Mouse (Mus musculus): ENCODE measurements around the gene Gm45785. TPM values are rescaled to one million over a fixed set of nuclear protein-coding genes. Genes with fewer than 3 reads are reported as not detected.
"Not testable (repeated sequence)": the region's sequence is repeated elsewhere in the genome, so short reads cannot be mapped to it uniquely, and the experiment has no call there.

Gene Gm45785
- total RNA-seq (2014; fragmentation: Nextera tagmentation), result not detected in 2 replicates
- 3.0 TPM in 1 of 2 replicates, not detected in the other for total RNA-seq (2017)

DNA sequence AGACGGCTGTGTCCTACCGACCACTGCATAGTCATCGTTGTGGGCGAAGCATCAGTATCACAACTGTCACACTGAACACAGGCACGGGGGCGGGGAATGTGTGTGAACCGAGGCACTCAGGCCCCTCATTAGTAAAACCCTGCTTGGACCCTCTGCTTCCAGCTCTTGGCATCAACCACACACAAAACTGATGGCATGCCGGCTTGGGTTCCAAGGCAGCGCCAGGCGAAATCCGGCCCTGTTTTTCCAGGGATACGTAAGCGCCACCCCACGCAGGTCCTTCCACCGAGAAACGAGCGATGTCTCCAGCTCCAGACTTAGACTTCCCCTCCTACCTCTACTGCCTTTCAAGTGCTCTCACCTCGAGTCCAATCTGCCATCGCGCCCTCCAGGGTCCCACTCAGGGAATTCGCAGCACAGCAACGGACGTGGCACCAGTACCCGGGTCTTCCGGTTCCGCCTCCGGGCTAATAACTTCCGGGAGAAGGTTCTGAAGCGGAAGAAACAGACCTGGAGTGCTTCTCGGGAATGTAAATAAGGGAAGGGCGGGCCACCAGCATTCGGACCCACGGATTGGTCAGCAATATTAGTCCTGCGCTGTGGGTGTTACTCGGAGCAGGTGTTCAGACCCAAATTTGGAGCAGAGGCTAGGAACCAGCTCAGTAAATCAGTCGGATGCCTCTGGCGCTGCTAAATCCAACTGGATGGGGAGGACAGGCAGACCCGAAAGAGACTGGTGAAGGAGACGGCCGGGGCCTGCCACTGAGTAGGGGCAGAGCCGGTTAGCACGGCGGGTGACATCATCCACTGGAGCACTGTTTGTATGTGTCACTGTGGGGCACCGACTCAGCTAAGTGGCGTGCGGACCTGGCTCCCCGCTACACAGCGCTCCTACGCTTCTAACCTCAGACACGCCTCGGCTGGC lies at the start of gene Gm45785:
Gene Gm45785, minus strand, starts transcription at position 472 of the 925 bp plus-strand sequence.
- peak; percentile 69 for ATAC-seq (replicated peaks; ENCODE audit: low FRiP score, low TSS enrichment, poor library complexity, severe bottlenecking)

DNA sequence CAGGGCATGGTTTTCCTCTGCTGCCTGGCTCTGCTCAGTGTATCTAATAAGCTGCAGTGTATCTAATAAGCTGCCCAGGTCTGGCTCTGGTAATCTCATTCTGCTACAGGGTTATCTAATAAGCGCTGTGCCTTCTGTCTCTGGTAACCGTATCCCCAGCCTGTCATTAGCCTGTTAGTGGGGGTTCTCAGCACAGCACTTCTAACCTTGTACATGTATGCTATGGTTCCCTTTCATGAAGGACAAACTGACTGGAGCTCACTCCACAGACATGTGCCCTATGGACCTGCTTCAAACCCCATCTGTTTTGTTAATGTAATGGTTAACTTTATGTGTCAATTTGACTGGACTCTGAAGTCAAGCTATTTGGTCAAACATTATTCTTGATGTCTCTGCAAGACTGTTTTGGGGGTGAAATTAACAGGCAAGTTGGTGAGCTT lies 49.5 kb upstream of the Gm45785 start:
- peak; percentile 70 for ATAC-seq (replicated peaks; ENCODE audit: low FRiP score, low TSS enrichment, poor library complexity, severe bottlenecking)

DNA sequence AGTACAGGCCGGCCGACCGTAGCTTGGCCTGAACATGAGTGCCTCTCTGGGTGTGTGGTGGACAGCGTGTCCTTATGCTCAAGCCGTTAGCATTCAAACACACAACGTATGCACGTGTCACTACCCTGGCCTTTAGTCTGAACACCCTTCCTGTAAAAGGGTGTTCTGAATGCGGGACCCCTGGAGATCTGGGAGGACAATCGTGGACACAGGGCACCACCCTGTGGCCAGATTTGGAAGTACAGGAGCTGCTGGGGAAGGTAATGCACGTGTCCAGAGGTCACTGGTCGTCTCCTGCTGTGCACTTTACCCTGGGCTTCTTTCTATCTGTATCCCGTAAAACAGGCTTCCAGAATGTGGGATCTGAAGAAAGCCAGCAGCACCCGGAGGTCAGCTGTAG lies 47.1 kb upstream of the Gm45785 start:
- ATAC-seq (replicated peaks; ENCODE audit: low FRiP score, low TSS enrichment, poor library complexity, severe bottlenecking), result peak; percentile 63

DNA sequence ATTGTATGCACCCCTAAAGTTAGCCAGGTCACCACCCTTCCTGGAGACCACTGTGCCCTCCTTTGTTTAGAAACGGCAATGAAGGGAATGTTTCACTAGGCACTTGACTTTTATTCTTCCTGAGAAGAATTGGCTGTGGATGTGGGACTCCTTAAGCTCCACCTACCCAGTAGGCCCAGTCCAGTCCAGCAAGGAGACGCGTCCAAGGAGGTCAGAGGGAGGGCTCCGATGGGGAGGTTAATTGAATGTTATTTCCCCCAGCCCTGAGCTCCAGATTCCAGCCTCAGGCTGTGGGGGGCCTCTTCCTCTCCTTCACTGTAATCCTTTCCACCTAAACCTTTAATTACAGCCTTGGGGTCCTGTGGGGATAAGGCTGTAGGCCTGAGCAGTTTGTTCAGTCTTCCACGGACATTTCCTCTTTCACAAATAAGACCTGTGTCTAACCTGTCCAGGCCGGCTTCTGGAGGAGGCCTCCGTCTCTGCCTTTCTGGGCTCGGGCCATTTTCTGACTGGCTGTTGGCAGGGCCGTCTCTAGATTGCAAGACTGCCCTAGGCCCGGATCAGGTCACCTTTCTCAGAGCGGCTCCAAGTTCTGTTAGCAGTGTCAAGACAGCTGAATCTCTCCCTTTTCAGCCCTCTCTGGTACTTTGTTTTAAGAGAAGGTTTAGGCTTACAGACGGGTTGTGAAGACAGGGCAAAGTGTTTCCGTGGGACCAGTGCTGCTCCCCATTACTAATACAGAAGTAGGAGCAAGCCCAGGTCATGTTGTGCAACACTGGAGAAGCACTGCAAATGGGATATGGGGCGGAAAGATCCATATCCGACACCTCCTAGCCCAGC lies 46.1 kb upstream of the Gm45785 start:
- no peak for ATAC-seq (replicated peaks; ENCODE audit: low FRiP score, low TSS enrichment, poor library complexity, severe bottlenecking)

DNA sequence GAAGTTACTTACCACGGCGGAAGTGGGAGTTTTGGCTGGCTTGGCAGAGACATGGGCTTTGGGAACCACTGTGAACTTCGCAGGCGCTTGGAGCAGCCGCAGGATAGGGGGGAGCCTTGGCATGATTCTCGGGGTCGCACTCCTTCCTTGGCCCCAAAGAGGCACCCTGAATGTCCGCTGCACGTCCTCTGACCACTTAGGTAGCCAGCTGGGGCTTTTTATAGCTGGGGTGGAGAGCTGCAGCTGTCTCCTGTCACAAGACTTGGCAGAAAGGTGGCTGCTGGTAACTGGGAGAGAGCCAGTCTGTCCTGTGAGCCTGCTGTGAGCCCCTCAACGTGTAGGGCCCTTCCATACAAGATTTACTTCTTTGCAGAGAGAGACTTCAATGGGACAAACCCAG lies 44.1 kb upstream of the Gm45785 start, which contains the start of gene Cox8b:
Gene Cox8b, minus strand, starts transcription at position 227 of the 400 bp plus-strand sequence.
- no peak for ATAC-seq (replicated peaks; ENCODE audit: low FRiP score, low TSS enrichment, poor library complexity, severe bottlenecking)

DNA sequence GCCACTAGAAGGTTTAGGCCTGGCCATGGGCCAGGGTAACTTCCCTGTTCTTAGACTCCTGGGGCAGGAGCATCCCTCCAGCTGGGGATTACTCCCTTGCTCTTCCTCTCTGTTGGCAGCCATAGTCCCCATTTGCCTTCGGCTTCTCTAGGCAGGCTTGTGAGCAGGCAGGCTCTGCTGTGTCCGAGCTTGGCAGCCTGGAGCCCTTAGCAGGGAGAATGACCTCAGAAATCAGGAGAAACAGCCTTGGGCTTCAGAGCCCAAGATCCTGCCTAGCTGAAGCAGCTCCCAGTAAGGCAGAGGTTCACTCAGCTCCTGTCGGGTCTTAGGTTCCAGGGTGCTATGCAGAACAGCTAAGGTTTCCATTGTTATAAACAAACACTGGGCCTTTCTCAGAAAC lies 43.0 kb upstream of the Gm45785 start:
- ATAC-seq (replicated peaks; ENCODE audit: low FRiP score, low TSS enrichment, poor library complexity, severe bottlenecking), result no peak

DNA sequence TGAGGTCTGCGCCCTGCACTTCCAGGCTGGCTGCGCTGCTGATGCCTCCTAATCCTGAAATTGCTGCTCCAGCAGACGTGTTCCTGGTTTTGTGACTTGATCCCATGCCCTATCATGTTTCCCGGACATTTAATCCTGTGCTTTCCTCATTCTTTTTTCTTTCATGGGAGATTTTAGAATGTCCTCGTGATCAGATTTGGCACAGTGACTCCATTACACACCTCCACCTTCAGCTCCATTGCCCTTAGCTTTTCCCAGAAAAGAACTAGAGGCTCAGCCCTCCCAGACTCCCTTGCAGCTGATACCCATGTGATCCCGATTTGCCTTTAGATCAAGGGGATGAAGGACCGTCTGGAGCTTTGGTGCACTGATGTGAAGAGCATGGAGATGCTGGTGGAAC lies 41.7 kb upstream of the Gm45785 start:
- no peak for ATAC-seq (replicated peaks; ENCODE audit: low FRiP score, low TSS enrichment, poor library complexity, severe bottlenecking)

DNA sequence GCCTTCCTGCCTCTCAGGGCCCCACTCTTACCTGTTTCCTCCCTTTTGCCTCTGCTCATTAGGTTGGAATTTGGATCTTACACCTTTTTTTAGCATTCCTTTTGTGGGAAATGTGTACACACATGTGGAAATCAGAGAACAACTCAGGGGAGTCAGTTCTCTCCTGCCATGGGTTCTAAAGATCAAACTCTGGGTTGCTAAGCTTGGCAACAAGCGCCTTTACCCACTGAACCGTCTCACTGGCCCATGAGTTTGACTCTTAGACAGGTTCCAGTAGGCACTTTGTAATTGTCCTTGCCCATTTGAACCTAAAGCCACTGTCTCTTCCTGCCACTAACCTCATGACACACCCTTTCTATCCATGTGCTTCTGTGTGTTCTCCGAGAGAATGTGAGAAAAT lies 38.5 kb upstream of the Gm45785 start:
- no peak for ATAC-seq (replicated peaks; ENCODE audit: low FRiP score, low TSS enrichment, poor library complexity, severe bottlenecking)

DNA sequence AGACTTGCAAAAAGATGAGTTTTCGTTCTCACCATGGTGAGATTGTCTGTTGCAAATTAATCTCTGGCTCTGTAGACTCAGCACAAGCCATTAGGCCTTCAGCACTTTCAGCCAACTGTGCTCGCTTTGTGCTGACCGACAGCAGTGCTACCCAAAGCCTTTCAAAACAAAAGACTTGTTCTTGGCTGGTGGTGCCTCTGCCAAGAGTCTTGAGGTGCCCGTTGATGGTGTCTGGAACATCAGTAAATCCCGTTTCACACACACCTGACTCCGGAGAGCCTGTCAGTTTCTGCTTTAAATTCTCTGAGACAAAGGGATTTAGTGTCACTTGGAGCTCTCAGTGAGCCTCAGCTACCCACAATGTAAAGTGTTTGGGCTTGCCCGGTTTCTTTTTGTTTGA lies 37.9 kb upstream of the Gm45785 start:
- no peak for ATAC-seq (replicated peaks; ENCODE audit: low FRiP score, low TSS enrichment, poor library complexity, severe bottlenecking)

DNA sequence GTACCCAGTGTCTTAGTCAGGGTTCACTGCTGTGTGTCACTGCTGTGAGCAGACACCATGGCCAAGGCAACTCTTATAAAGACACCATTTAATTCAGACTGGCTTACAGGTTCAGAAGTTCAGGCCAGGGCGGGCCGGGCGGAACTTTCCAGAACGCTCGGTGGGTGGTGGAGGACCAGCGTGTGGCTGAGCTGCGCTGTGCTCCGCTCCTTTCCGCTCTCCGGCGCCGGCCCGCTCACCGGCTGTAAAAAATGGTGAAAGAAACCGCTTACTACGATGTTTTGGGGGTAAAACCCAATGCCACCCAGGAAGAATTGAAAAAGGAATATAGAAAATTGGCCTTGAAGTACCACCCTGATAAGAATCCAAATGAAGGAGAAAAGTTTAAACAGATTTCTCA lies 34.5 kb upstream of the Gm45785 start:
- not testable (repeated sequence) for ATAC-seq (replicated peaks; ENCODE audit: low FRiP score, low TSS enrichment, poor library complexity, severe bottlenecking)

DNA sequence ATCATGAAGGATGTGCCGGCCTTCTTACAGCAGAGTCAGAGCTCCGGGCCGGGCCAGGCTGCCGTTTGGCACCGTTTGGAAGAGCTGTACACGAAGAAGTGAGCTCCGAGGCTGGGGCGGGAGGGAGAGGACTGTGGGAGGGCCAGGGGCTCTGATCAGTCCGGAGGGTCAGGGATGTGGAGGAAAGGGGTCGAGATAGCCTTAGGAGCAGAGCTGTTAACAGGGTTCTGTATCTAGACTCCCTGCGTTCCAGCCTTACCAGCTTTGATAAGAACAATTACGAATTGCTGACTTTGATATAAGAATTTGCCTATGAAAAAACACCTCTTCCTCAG lies 26.3 kb upstream of the Gm45785 start:
- ATAC-seq (replicated peaks; ENCODE audit: low FRiP score, low TSS enrichment, poor library complexity, severe bottlenecking), result no peak; the same call in 1 of the 2 replicates

DNA sequence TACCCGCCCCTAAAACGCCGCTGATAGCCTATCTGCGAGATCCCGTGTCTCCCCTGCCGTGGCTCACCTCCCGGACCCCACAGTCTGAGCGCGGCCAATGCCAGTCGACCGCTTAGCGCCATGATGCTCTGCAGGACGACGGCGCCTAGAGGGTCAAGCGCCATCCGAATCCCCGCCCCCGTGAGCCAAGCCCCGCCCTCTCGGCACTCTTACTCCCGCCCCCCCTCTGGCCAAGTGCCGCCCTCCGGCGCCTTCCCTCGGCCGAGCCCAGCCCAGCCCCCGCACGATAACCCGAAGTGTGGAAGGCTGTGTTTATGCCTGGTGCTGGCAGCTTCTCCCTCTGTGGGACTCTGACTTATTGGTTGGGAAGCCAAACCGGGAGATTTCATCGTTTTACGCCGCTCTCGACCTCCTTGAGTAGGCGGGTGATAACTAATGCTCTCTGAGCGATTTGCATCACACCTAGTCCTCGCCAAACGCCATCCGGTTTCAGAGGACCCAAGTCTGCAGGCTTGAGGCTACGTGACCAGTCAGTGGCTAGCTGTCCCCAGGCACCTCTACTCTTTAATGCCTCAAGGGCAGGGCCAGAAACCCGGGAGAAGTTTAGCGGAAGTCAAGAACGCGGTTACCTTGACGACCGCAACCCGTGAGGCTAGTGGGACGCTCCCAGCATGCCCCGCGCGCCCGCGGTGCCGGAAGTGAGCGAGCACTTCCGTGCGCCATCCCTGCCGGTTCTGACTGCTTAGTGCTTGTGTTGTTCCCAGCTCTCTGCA lies 25.8 kb upstream of the Gm45785 start, which contains the start of the genes Psmd13 and Sirt3:
Gene Psmd13, plus strand, starts transcription at position 273 of the 773 bp plus-strand sequence.
Gene Sirt3, minus strand, starts transcription at position 614 of the 773 bp plus-strand sequence.
- peak; percentile 85 for ATAC-seq (replicated peaks; ENCODE audit: low FRiP score, low TSS enrichment, poor library complexity, severe bottlenecking)

DNA sequence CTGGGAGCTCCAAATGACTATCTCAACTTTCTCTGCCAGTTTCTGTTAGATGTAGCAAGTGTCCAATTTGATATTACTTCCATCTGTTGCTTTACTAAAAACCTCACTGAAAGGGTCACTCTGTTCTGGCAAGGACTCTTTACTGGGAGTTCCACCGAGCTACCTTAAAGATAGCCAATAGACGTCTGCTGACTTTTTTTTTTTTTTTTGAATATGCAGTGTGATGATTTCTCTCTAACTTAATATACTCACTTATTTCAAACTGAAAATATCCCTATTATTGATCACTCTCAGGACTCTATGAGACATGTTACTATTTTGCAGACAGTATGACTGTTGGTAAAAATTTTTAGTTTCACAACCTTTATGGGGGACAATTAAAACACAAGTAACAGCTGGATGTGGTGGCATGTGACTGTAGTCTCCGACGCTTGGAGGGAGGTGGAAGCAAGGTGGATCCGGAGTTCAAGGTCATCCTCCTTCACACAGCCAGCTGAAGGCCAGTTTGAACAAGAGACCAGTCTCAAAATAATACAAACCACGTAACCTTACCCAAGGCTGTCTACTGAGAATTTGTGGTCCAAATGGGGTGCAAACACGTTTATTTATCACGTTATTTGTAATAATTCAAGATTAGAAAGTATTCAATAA lies 24.9 kb upstream of the Gm45785 start:
- 0 out of 2 replicates have a peak, but pooled peaks have one; percentile 16 for ATAC-seq (replicated peaks; ENCODE audit: low FRiP score, low TSS enrichment, poor library complexity, severe bottlenecking)

DNA sequence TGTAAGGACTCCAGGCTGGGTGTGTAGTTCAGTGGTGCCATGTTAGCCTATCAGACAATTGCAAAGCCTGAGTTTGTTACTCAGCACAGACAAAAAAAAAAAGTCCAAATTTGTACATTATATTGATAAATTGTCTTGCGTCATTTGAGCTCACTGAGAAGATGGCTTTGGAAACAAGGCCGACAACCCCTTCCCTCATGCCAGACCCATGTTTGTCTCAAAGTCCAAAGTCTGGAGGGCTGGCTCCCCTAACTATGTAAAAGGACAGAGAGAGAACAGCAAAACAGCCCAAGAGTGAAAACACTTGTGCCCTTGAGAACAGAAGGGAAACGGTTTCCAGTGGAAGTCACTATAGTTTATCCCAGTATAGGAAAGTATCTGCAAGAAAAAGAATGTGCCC lies 24.3 kb upstream of the Gm45785 start:
- ATAC-seq (replicated peaks; ENCODE audit: low FRiP score, low TSS enrichment, poor library complexity, severe bottlenecking), result no peak

DNA sequence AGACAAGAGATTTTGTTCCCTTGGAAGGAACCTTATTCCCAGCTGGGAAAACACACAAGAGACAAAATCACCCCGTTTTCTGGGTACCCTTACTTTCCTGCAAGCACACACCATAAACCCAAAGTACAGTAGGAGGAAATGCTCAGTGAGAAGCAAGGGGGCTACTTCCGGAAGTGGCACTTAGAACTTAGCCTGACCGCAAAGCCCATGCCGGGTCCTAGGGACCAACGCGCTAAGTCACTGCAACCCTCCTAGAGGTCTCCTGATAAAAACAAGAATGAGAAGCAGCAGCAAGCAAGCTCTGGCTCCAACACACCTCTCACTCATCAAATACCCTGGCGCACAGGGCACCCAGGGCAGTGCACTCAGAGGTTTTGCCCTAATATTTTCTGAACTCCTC lies 23.2 kb upstream of the Gm45785 start:
- ATAC-seq (replicated peaks; ENCODE audit: low FRiP score, low TSS enrichment, poor library complexity, severe bottlenecking), result peak; percentile 38

DNA sequence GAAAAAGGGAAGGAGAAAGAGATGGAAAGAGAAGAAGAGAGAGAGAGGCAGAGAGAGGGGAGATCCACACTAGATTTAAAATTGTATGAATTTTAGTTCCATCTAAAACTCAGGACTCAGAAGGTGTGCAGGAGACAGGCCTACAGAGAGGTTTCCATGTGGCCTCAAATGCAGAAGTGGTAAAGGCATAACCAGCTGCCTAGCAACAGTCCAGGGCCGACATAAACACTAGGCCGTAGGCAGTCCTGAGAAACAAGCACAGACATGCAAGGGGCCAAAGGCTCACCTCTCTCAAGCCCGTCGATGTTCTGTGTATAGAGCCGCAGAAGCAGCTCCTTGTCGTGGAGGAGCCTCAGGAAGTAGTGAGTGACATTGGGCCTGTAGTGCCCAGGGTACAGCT lies 21.2 kb upstream of the Gm45785 start:
- no peak for ATAC-seq (replicated peaks; ENCODE audit: low FRiP score, low TSS enrichment, poor library complexity, severe bottlenecking)

DNA sequence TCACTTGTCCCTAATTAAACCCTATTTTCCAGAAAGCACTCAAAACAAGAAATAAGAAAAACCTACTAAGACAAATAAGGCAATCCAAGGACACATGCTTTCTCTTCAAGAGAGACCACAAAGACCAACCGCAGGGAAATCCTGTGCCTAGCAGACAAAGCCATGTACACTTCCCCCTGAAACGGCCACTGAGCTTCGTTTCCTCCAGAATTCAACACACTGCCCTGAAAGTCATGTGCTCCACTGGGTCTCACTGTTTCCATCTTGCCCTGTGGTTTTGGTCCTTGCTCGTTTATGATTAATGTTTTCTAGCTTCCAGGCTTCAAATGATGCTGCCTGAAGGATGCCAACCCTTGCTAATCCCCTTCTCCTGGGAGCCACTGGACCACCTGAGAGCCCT lies 18.1 kb upstream of the Gm45785 start:
- ATAC-seq (replicated peaks; ENCODE audit: low FRiP score, low TSS enrichment, poor library complexity, severe bottlenecking), result no peak

DNA sequence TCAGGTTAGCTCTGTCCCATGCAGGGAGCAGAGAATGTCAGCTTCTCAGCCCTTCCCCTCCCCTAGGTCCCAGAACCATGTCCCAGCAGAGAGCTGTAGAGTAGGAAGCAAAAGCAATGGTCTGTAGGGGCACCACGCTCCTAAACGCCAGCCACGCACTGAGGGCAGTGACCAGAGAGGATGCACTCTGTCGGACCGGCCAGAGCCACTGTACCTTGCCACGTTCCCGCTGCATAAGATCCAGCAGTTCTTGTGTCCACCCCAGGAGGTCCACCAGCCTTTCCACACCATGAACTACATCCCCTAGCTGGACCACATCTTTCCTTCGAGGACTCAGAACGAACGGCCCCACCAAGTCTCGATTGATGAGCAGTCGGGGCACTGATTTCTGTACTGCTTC lies 8.6 kb upstream of the Gm45785 start:
- no peak for ATAC-seq (replicated peaks; ENCODE audit: low FRiP score, low TSS enrichment, poor library complexity, severe bottlenecking)

DNA sequence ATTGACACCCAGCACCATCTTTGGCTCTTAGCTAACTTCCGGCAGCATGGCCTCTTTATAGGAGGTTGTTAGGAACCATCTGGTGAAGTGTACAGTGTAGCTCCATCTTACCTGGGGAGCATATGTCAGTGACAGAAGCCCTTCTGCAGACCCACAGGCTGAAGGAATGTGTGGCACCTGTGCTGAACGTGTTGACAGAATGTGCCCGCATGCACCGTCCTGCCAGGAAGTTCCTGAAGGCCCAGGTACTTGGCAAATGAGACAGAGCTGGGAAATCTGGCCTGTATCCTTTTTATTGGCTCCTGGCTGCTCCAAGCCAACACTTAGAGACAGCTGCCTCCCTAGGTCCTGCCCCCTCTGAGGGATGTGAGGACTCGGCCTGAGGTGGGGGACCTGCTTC lies 4.6 kb upstream of the Gm45785 start:
- ATAC-seq (replicated peaks; ENCODE audit: low FRiP score, low TSS enrichment, poor library complexity, severe bottlenecking), result no peak

Data from megakaryocyte-erythroid progenitor cell, adult 5-6 weeks (primary cell).